Mouse (Mus musculus) bone marrow macrophage, adult 2 months (primary cell): ENCODE measurements around the gene Plvap. TPM values are rescaled to one million over a fixed set of nuclear protein-coding genes. Genes with fewer than 3 reads are reported as not detected.
A peak's percentile ranks its signal among the peaks of the same experiment; 100 is the strongest.

Experiments used
- H3K27ac ChIP-seq: 2 replicates; pipeline ENCODE4 v1.5.1; 2012; ENCODE audit warnings: low read depth, low read length; ENCODE audit not compliant: insufficient read depth
- H3K4me1 ChIP-seq: 2 replicates; pipeline ENCODE4 v1.6.1; 2012; ENCODE audit warnings: low read length; ENCODE audit not compliant: control insufficient read depth, insufficient read depth
- H3K4me3 ChIP-seq: 2 replicates; pipeline ENCODE4 v1.5.1; 2012; ENCODE audit warnings: mild to moderate bottlenecking, low read length, moderate library complexity; ENCODE audit not compliant: insufficient read depth
- CTCF ChIP-seq: IDR thresholded peaks from 2 replicates; pipeline ENCODE4 v1.5.1; 2012; ENCODE audit warnings: low read depth, mild to moderate bottlenecking, low read length, moderate library complexity
- POLR2A ChIP-seq: IDR thresholded peaks from 2 replicates; pipeline ENCODE4 v1.6.1; 2012; ENCODE audit warnings: mild to moderate bottlenecking, low read depth, low read length, borderline replicate concordance
- polyA plus RNA-seq: library from polyadenylated mRNA; stranded (reverse); fragments of >200 nt; gene quantifications from 2 replicates; pipeline ENCODE4 v1.2.4, GENCODE M21; 2012; ENCODE audit not compliant: missing spikeins, insufficient read depth, insufficient read length

Gene Plvap
- polyA plus RNA-seq, 1 experiment, result not detected

GRCm38 (mm10) chr8:71488454-71488853 is 23.1 kb downstream of the Plvap start:
- peak overlapping the region; percentile 89 for H3K4me3 ChIP-seq
- H3K4me1 ChIP-seq, result peaks cover 5% of the 10 kb centered on the region; the same call in 1 of the 2 replicates
- peak overlapping the region; percentile 53 for H3K27ac ChIP-seq
- TF ChIP-seq POLR2A (no peak), CTCF (no peak)

- H3K4me3 ChIP-seq, result peak within 1 kb of the TSS; percentile 89
- H3K4me1 ChIP-seq, result peaks cover 5% of the 10 kb centered on the region; the same call in 1 of the 2 replicates
- TF ChIP-seq CTCF (no peak), POLR2A (no peak)
- H3K27ac ChIP-seq, result peak within 1 kb of the TSS; percentile 53
These were observed 23.7 kb downstream of the Plvap start, which contains the start of gene Gtpbp3 for GRCm38 (mm10) chr8:71487691-71488445. Gene Gtpbp3 (plus strand): TSS chr8:71488103.

GRCm38 (mm10) chr8:71486136-71486529 is 25.4 kb downstream of the Plvap start:
- Histone ChIP-seq H3K27ac (no peak overlapping the region), H3K4me3 (no peak overlapping the region), H3K4me1 (peaks cover 5% of the 10 kb centered on the region; the same call in 1 of the 2 replicates)
- TF ChIP-seq CTCF, result no peak
- no peak for TF ChIP-seq POLR2A

DNA sequence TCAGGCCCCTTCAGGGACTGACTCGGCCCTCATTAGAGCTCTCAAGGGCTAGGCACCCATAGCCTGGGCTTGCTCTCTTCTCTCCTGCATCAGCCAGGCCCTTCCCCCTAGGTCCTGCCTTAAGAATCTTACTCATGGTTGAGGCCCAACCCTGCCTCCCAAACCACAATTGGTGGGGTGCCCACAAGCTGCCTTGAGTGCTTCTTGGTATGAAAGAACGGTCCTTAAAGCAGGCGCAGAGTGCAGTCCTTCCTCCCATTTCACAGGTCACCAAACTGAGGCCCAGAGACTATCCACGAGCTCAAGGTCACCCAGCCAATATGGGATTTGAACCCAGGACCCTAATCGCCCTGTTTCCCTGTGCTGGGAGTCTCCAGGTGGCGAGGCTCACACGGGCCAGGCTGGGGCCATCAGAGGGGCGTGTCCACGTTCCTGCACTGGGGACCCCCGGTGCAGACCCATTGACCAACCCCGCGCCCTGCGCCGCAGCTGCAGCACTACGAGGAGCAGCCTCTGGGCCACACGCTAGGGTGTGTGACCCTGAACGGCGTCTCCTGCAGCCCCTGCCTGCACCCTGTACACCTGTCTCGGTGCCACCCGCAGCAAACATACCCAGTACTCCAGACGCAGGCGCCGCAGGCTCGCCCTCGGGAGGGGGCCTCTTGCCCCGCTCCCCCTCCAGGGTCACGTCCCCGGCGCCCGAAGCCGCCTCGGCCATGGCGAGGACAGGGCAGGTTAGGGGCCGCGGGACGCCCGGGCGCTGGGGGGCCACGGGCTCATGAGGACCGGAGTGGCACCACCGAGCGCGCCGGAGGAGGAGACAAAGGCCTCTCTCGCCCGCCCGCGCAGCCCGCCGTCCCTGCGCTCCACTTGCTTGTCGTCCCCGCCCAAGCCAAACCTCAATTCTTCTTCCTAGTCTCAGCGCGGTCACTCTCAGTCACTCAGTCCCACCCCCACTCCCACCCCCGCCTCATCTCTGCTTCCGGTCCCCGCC is 26.1 kb downstream of the Plvap start, which contains the start of gene Ano8:
Ano8 (minus strand) TSS at position 822 of the 994 bp plus-strand sequence.
- H3K4me1 ChIP-seq, result peaks cover 5% of the 10 kb centered on the region; the same call in 1 of the 2 replicates
- TF ChIP-seq POLR2A (no peak), CTCF (no peak)
- peak within 1 kb of the TSS; percentile 72 for H3K4me3 ChIP-seq
- no peak within 1 kb of the TSS for H3K27ac ChIP-seq

DNA sequence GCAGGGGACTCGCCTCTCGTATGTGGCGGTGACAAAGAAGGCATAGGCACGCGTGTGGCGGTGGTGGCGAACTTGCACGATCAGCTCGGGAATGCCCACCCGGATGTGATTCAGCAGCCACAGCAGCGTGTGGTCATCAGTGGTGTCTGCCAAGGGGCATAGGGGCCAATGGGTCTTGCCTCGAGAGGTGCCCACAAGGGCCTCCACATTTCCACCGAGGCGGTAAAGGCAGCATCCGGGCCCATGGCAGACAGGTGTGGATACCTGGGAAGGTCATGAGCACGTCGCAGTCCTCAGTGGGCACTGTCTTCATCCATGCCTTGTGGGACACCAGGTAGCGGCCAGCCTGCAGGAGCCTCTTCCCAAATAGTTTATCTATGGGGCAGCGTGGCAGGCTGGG is 26.8 kb downstream of the Plvap start:
- Histone ChIP-seq H3K4me3 (peak overlapping the region; percentile 72), H3K27ac (no peak overlapping the region), H3K4me1 (peaks cover 5% of the 10 kb centered on the region; the same call in 1 of the 2 replicates)
- TF ChIP-seq CTCF (no peak), POLR2A (no peak)

GRCm38 (mm10) chr8:71483932-71484331 is 27.6 kb downstream of the Plvap start:
- no peak for TF ChIP-seq POLR2A
- no peak for TF ChIP-seq CTCF
- peaks cover 5% of the 10 kb centered on the region; the same call in 1 of the 2 replicates for H3K4me1 ChIP-seq
- no peak overlapping the region for H3K4me3 ChIP-seq
- no peak overlapping the region for H3K27ac ChIP-seq

DNA sequence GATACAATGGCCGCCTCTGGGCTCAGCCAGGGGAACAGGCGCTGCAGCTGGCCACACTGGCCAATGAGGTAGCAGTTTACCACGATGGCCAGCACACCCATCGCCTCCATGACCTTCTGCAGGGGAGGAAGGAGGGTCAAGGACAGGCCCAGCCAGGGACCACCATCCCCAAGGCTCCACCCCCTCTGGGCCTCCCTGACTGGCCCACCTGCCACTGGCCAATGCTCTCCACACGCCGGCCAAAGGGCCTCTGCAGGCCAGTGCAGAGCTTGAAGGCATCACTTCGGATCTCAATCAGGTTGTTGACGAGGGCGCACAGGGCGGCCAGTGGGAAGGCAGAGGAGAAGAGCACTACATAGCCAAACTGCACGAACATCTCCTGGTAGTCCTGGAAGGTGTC is 32.6 kb downstream of the Plvap start:
- no peak overlapping the region for H3K4me3 ChIP-seq
- peaks cover 8% of the 10 kb centered on the region for H3K4me1 ChIP-seq
- TF ChIP-seq CTCF (no peak), POLR2A (no peak)
- H3K27ac ChIP-seq, result no peak overlapping the region

DNA sequence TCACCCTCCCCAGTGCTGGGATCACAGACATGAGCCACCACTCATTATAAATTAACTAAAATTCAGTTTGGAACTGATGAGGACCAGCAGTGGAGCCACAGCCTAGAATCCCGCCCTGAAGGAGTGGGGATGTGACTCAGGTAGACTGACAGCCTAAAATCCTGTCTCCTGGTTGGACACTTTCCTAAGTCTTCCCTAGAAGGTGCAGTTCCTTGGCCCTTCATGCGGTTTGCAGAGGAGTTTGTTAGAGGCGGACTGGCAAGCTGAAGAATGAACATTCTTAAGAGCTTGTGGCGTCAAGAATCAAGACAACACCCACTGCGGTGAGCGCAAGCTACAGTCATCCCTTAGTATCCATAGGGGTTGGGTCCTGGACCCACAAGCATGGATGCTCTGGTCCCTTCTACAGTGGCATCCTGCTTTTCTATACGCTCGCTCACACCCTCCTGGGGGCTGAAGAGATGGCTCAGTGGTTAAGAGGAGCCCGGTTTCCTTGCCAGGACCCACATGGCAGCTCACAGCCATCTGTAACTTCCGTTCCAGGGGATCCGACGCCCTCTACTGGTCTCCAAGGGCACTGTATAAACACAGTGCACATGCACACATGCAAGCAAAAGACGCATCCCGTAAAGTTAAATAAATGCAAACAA is 34.2 kb downstream of the Plvap start:
- H3K4me1 ChIP-seq, result peaks cover 8% of the 10 kb centered on the region
- peak; percentile 68 for TF ChIP-seq CTCF
- TF ChIP-seq POLR2A, result no peak

DNA sequence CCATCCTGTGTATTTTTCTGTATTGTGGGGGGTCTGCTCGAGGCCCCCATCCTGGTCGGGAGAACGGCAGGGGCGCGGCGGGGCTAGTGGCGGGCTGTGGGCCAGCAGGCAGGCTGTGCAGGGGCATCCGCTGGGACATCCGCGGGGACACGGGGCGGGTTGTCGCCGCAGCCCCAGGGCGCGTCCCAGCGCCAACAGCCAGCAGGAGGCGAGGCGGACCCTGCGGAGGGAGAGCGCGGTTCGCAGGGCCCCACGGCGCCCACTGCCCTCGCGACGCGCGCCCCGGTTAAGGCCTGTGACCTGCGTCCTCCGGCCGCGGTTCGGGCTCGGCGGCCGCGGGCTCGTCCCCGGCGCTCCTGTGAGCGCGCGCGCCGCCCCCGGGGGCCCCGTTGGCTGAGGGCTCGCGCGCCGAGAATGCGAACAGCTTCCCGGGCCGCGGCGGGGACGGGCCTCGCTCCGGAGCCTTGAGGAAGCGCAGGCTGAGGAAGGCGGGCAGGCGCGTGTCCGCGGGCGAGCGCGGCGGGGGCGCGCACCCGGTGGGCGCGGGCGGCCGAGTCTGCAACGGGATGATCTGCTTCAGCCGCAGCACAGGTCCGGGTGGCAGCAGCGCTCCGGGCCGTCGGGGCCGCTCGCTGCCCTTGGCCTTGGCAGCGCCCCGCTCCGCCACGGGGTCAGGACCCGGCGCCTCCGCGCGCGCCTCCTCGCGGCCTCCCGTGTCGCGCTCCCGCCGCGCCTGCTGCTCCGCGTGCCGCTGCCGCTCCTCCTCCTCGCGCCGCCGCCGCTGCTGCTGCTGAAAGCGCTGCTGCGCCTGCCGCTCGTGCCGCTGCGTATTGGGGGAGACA is 35.2 kb downstream of the Plvap start:
- Histone ChIP-seq H3K4me3 (peak overlapping the region; percentile 85), H3K4me1 (peaks cover 8% of the 10 kb centered on the region), H3K27ac (peak overlapping the region; percentile 68)
- TF ChIP-seq POLR2A (no peak), CTCF (no peak)

More for the DNA sequence above, 34.2 kb downstream of the Plvap start:
- Histone ChIP-seq H3K4me3 (peak overlapping the region; percentile 25; the same call in 1 of the 2 replicates), H3K27ac (no peak overlapping the region)
